Mouse (Mus musculus) neural tube, embryonic 12.5 days (tissue): Measurements from ENCODE around the gene Dnajb14. TPM values are rescaled to one million over a fixed set of nuclear protein-coding genes. Genes with fewer than 3 reads are reported as not detected.
A peak's percentile ranks its signal among the peaks of the same experiment; 100 is the strongest.
"Not testable (repeated sequence)": the region's sequence is repeated elsewhere in the genome, so short reads cannot be mapped to it uniquely, and the experiment has no call there.

Experiments
- ATAC-seq: fragments of 200-750 bp; cut with Nextera tagmentation; 2 replicates; pipeline ENCODE4 v1.8.0; 2017; ENCODE audit warnings: low read depth, mild to moderate bottlenecking, moderate TSS enrichment, moderate library complexity; ENCODE audit not compliant: low FRiP score
- H3K27ac ChIP-seq: fragments of 300-500 bp; sonication (generic); 2 replicates; pipeline ENCODE4 v1.5.1; 2016
- H3K27me3 ChIP-seq: fragments of 300-500 bp; sonication (generic); replicated peaks from 2 replicates; pipeline ENCODE4 v1.6.1; 2016; ENCODE audit warnings: mild to moderate bottlenecking
- H3K36me3 ChIP-seq: fragments of 300-500 bp; sonication (generic); 2 replicates; pipeline ENCODE4 v1.6.1; 2016; ENCODE audit warnings: mild to moderate bottlenecking
- H3K4me1 ChIP-seq: fragments of 300-500 bp; sonication (generic); 2 replicates; pipeline ENCODE4 v1.6.1; 2016
- H3K4me2 ChIP-seq: fragments of 300-500 bp; sonication (generic); replicated peaks from 2 replicates; pipeline ENCODE4 v1.6.1; 2016; ENCODE audit warnings: mild to moderate bottlenecking
- H3K4me3 ChIP-seq: fragments of 300-500 bp; sonication (generic); 2 replicates; pipeline ENCODE4 v1.5.1; 2016
- H3K9ac ChIP-seq: fragments of 300-500 bp; sonication (generic); 2 replicates; pipeline ENCODE4 v1.6.1; 2016; ENCODE audit warnings: mild to moderate bottlenecking
- H3K9me3 ChIP-seq: fragments of 300-500 bp; sonication (generic); 2 replicates; pipeline ENCODE4 v1.6.1; 2016; ENCODE audit warnings: mild to moderate bottlenecking
- WGBS: fragments of 180-500 bp; shearing (Covaris S2); methylation state at CpG from one replicate; pipeline ENCODE4 v1.1.7; 2016; 5-methylcytosine and 5-hydroxymethylcytosine counted together
- polyA plus RNA-seq: library from polyadenylated mRNA; unstranded; fragments of >200 nt; fragmentation: Nextera tagmentation; extraction: Ambion mirVana; gene quantifications from 2 replicates; pipeline ENCODE4 v1.2.1, GENCODE M21; 2016

Dnajb14 gene
- polyA plus RNA-seq, 1 experiment from 2014 or later, result 11.0 TPM

GRCm38 (mm10) chr3:137947525-137947924 lies 80.0 kb downstream of the Dnajb14 start:
- no peaks in the 10 kb centered on the region for H3K27me3 ChIP-seq
- H3K36me3 ChIP-seq, result no peaks in the 10 kb centered on the region
- no peak overlapping the region for H3K27ac ChIP-seq
- 83% methylated on average over 4 of the region's 4 CpGs for WGBS
- peaks cover 2% of the 10 kb centered on the region; the same call in 1 of the 2 replicates for H3K4me1 ChIP-seq
- H3K4me2 ChIP-seq, result no peak overlapping the region
- H3K9ac ChIP-seq, result no peak overlapping the region
- no peaks in the 10 kb centered on the region for H3K9me3 ChIP-seq
- no peak overlapping the region for H3K4me3 ChIP-seq
- ATAC-seq, result no peak

GRCm38 (mm10) chr3:137950191-137950885 lies 82.9 kb downstream of the Dnajb14 start:
- no peaks in the 10 kb centered on the region for H3K9me3 ChIP-seq
- H3K27ac ChIP-seq, result no peak overlapping the region
- H3K27me3 ChIP-seq, result no peaks in the 10 kb centered on the region
- H3K4me3 ChIP-seq, result no peak overlapping the region
- 81% methylated on average over 10 of the region's 10 CpGs for WGBS
- H3K36me3 ChIP-seq, result no peaks in the 10 kb centered on the region
- H3K4me2 ChIP-seq, result no peak overlapping the region
- H3K9ac ChIP-seq, result no peak overlapping the region
- peaks cover 6% of the 10 kb centered on the region; the same call in 1 of the 2 replicates for H3K4me1 ChIP-seq
- no peak for ATAC-seq

- not testable (repeated sequence) for H3K9me3 ChIP-seq, H3K9ac ChIP-seq, H3K4me1 ChIP-seq, H3K4me3 ChIP-seq, H3K36me3 ChIP-seq, H3K27ac ChIP-seq, H3K4me2 ChIP-seq, ATAC-seq, H3K27me3 ChIP-seq
- WGBS, result 90% methylated on average over 3 of the region's 3 CpGs
These were observed 83.8 kb downstream of the Dnajb14 start for GRCm38 (mm10) chr3:137951302-137951701.

GRCm38 (mm10) chr3:137951819-137952218 lies 84.3 kb downstream of the Dnajb14 start:
- Histone ChIP-seq H3K4me3 (no peak overlapping the region), H3K27ac (no peak overlapping the region), H3K9ac (no peak overlapping the region), H3K4me1 (peaks cover 6% of the 10 kb centered on the region; the same call in 1 of the 2 replicates), H3K36me3 (no peaks in the 10 kb centered on the region), H3K9me3 (no peaks in the 10 kb centered on the region), H3K27me3 (no peaks in the 10 kb centered on the region), H3K4me2 (no peak overlapping the region)
- WGBS, result 34% methylated on average over 7 of the region's 7 CpGs
- no peak for ATAC-seq

DNA sequence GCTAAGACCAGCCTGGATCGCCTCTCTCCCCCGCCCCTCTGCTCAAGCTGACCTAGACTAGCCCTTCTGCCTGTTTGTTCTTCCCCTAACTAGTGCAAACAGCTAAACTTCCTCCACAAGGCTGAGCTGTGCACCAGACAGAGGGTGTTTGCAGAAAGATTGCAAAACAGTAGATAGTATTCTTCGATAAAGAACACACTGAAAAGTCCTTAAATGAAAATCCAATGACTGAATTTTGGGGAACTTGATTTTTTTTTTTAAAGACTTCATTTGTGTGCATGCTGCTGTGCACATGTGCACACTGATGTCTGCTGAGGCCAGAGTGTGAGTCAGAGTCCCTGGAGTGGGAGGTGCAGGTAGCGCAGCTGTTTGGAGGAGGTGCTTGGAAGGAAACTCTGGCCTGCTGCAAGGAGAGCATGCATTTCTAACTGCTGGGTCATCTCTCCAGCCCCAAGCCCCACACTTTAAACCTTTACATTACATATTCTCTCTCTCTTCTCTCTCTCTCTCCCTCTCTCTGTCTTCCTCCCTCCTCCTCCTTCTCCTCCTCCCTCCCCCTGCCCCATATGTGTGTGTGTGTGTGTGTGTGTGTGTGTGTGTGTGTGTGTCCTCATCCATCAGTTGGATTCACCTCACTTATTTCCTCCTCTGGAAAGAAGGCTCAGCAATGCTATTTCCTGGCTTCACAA lies 84.9 kb downstream of the Dnajb14 start:
- WGBS, result 79% methylated on average over 4 of the region's 4 CpGs
- H3K27ac ChIP-seq, result no peak overlapping the region
- 0 out of 2 replicates have a peak overlapping the region, but pooled peaks have one; percentile 9 for H3K4me2 ChIP-seq
- H3K27me3 ChIP-seq, result no peaks in the 10 kb centered on the region
- no peak overlapping the region for H3K4me3 ChIP-seq
- ATAC-seq, result no peak
- H3K9me3 ChIP-seq, result no peaks in the 10 kb centered on the region
- H3K36me3 ChIP-seq, result no peaks in the 10 kb centered on the region
- H3K9ac ChIP-seq, result no peak overlapping the region
- peaks cover 6% of the 10 kb centered on the region; the same call in 1 of the 2 replicates for H3K4me1 ChIP-seq

GRCm38 (mm10) chr3:137952914-137953880 lies 85.7 kb downstream of the Dnajb14 start:
- Histone ChIP-seq H3K27me3 (no peaks in the 10 kb centered on the region), H3K4me1 (peaks cover 6% of the 10 kb centered on the region; the same call in 1 of the 2 replicates), H3K9ac (no peak overlapping the region), H3K36me3 (no peaks in the 10 kb centered on the region), H3K4me3 (no peak overlapping the region), H3K9me3 (no peaks in the 10 kb centered on the region), H3K4me2 (0 out of 2 replicates have a peak overlapping the region, but pooled peaks have one; percentile 9), H3K27ac (no peak overlapping the region)
- WGBS, result 78% methylated on average over 14 of the region's 14 CpGs
- peak; percentile 60; the same call in 1 of the 2 replicates for ATAC-seq

DNA sequence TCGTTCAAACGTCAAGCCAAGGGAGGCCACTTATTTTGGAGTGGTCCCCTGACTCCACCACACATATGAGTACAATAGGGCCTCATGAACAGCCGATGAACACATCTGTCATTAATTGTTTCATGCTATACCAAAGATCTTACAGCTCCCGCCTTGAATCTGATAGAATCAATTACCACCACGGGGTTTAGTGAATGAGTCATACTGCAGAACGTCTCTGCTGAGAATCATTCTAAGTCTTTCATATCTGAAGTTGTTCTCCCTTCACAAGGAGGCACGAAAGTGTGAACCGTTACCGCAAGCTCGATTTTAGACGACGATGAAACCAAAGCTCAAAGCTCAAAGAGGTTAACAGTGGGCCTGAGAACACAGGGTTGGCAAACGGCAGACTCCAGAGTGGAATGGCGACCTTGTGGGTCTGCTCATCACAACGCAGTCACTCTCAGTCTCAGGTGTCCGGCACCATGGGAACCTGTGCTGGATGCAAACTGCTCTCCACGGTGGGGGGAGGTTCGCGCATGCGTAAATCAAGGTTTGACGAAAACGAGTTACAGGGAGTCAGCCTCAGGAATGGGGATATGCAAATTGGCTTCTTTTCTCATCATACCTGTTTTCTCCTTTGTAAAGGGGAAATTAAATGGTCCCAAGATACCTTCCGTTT lies 86.9 kb downstream of the Dnajb14 start:
- Histone ChIP-seq H3K9me3 (no peaks in the 10 kb centered on the region), H3K4me2 (no peak overlapping the region), H3K27me3 (no peaks in the 10 kb centered on the region), H3K4me3 (no peak overlapping the region), H3K27ac (no peak overlapping the region), H3K36me3 (no peaks in the 10 kb centered on the region), H3K4me1 (peaks cover 6% of the 10 kb centered on the region; the same call in 1 of the 2 replicates), H3K9ac (no peak overlapping the region)
- no peak for ATAC-seq
- WGBS, result 69% methylated on average over 23 of the region's 23 CpGs

GRCm38 (mm10) chr3:137955560-137956081 lies 88.1 kb downstream of the Dnajb14 start:
- H3K9ac ChIP-seq, result no peak overlapping the region
- H3K27ac ChIP-seq, result no peak overlapping the region
- H3K36me3 ChIP-seq, result no peaks in the 10 kb centered on the region
- H3K4me3 ChIP-seq, result no peak overlapping the region
- no peaks in the 10 kb centered on the region for H3K27me3 ChIP-seq
- no peaks in the 10 kb centered on the region for H3K9me3 ChIP-seq
- WGBS, result 39% methylated on average over 16 of the region's 16 CpGs
- peaks cover 6% of the 10 kb centered on the region; the same call in 1 of the 2 replicates for H3K4me1 ChIP-seq
- H3K4me2 ChIP-seq, result peak overlapping the region; percentile 42
- ATAC-seq, result no peak

DNA sequence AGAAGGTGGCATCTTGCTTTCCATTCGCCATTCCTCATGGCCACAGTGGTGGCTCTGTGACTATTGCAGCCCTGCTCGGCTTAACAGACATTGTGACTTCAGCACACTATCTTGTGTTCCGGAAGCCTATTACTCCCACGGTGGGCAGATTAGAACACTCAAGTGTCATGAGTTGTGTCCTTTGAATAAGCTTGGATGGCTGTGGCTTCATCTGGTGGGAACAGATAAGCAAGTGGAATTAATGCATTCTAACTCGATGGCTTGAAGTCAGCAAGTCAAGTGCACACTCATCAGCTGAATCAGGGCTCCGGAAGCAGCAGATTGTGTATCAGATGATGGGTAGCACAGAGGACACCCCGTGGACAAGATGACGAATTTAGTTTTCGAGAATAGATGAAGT lies 90.4 kb downstream of the Dnajb14 start:
- ATAC-seq, result no peak
- no peaks in the 10 kb centered on the region for H3K27me3 ChIP-seq
- no peak overlapping the region for H3K4me2 ChIP-seq
- H3K9ac ChIP-seq, result no peak overlapping the region
- 92% methylated on average over 9 of the region's 9 CpGs for WGBS
- H3K9me3 ChIP-seq, result no peaks in the 10 kb centered on the region
- H3K36me3 ChIP-seq, result no peaks in the 10 kb centered on the region
- H3K4me3 ChIP-seq, result no peak overlapping the region
- no peak overlapping the region for H3K27ac ChIP-seq
- H3K4me1 ChIP-seq, result peaks cover 1% of the 10 kb centered on the region; the same call in 1 of the 2 replicates

DNA sequence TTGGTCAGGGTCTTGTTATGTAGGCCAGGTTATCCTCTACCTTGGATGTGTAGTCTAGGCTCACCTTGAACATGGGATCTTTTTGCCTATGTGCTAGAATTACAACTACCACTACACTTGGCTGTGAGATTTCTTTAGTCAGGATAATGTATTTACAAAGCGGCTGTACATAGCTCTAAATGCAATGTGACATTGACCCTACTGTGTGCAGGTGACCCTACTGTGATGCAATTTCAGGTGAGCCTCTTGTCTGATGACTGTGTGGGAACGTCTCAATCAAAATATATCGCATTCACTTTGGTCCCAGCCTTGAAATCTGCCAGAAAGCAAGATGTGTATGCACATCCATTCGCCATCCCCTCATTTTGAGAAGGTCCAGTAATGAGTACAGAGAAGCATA lies 90.9 kb downstream of the Dnajb14 start:
- no peak overlapping the region for H3K4me2 ChIP-seq
- no peak overlapping the region for H3K27ac ChIP-seq
- no peaks in the 10 kb centered on the region for H3K9me3 ChIP-seq
- 95% methylated on average over 4 of the region's 4 CpGs for WGBS
- no peak overlapping the region for H3K9ac ChIP-seq
- no peaks in the 10 kb centered on the region for H3K4me1 ChIP-seq
- no peak for ATAC-seq
- no peak overlapping the region for H3K4me3 ChIP-seq
- no peaks in the 10 kb centered on the region for H3K27me3 ChIP-seq
- no peaks in the 10 kb centered on the region for H3K36me3 ChIP-seq

GRCm38 (mm10) chr3:137959456-137959855 lies 92.0 kb downstream of the Dnajb14 start:
- Histone ChIP-seq H3K9ac (no peak overlapping the region), H3K4me1 (no peaks in the 10 kb centered on the region), H3K27me3 (no peaks in the 10 kb centered on the region), H3K9me3 (no peaks in the 10 kb centered on the region), H3K36me3 (no peaks in the 10 kb centered on the region), H3K27ac (no peak overlapping the region), H3K4me2 (no peak overlapping the region), H3K4me3 (no peak overlapping the region)
- ATAC-seq, result no peak
- 85% methylated on average over 4 of the region's 4 CpGs for whole genome bisulfite sequencing
